Mouse (Mus musculus) lung, embryonic 15.5 days (tissue): ENCODE results near the gene Egln2. TPM values are rescaled to one million over a fixed set of nuclear protein-coding genes. Genes with fewer than 3 reads are reported as not detected.
A peak's percentile ranks its signal among the peaks of the same experiment; 100 is the strongest.

ENCODE experiments used
- ATAC-seq: fragments of 200-750 bp; cut with Nextera tagmentation; 2 replicates; pipeline ENCODE4 v1.8.0; 2017; ENCODE audit warnings: moderate number of reproducible peaks, borderline replicate concordance; ENCODE audit not compliant: low FRiP score, low TSS enrichment; ENCODE audit errors: extremely low read depth
- H3K27ac ChIP-seq: fragments of 300-500 bp; sonication (generic); 2 replicates; pipeline ENCODE4 v1.5.1; 2015; ENCODE audit warnings: moderate library complexity, mild to moderate bottlenecking, inconsistent platforms
- H3K27me3 ChIP-seq: fragments of 300-500 bp; sonication (generic); 2 replicates; pipeline ENCODE4 v1.6.1; 2015; ENCODE audit warnings: inconsistent platforms
- H3K36me3 ChIP-seq: fragments of 300-500 bp; sonication (generic); 2 replicates; pipeline ENCODE4 v1.6.1; 2015; ENCODE audit warnings: inconsistent platforms
- H3K4me1 ChIP-seq: fragments of 300-500 bp; sonication (generic); 2 replicates; pipeline ENCODE4 v1.6.1; 2015; ENCODE audit warnings: inconsistent platforms
- H3K4me2 ChIP-seq: fragments of 300-500 bp; sonication (generic); 2 replicates; pipeline ENCODE4 v1.6.1; 2015; ENCODE audit warnings: inconsistent platforms, mild to moderate bottlenecking, moderate library complexity
- H3K4me3 ChIP-seq: fragments of 300-500 bp; sonication (generic); 2 replicates; pipeline ENCODE4 v1.5.1; 2015; ENCODE audit warnings: mild to moderate bottlenecking, inconsistent platforms
- H3K9ac ChIP-seq: fragments of 300-500 bp; sonication (generic); 2 replicates; pipeline ENCODE4 v1.6.1; 2015; ENCODE audit warnings: inconsistent platforms
- H3K9me3 ChIP-seq: fragments of 300-500 bp; sonication (generic); 2 replicates; pipeline ENCODE4 v1.6.1; 2016; ENCODE audit warnings: inconsistent platforms
- WGBS: fragments of 180-500 bp; shearing (Covaris S2); methylation state at CpG from one replicate; pipeline ENCODE4 v1.1.7; 2015; 5-methylcytosine and 5-hydroxymethylcytosine counted together
- polyA plus RNA-seq: library from polyadenylated mRNA; unstranded; fragments of >200 nt; fragmentation: Nextera tagmentation; extraction: Ambion mirVana; gene quantifications from 2 replicates; pipeline ENCODE4 v1.2.1, GENCODE M21; 2015

Gene Egln2
- polyA plus RNA-seq, 1 experiment from 2014 or later = 82.3 TPM

- no peak overlapping the region for H3K27ac ChIP-seq
- peaks cover 34% of the 10 kb centered on the region for H3K36me3 ChIP-seq
- 86% methylated on average over 5 of the region's 5 CpGs for WGBS
- no peak overlapping the region for H3K9ac ChIP-seq
- H3K4me3 ChIP-seq = no peak overlapping the region
- ATAC-seq = no peak
- no peaks in the 10 kb centered on the region for H3K9me3 ChIP-seq
- H3K27me3 ChIP-seq = no peaks in the 10 kb centered on the region
- peaks cover 28% of the 10 kb centered on the region for H3K4me1 ChIP-seq
- H3K4me2 ChIP-seq = no peak overlapping the region
Observed at GRCm38 (mm10) chr7:27168371-27168770, 1.8 kb upstream of the Egln2 start.

- peaks cover 34% of the 10 kb centered on the region; the same call in 1 of the 2 replicates for H3K36me3 ChIP-seq
- no peaks in the 10 kb centered on the region for H3K27me3 ChIP-seq
Observed at GRCm38 (mm10) chr7:27167475-27168094, 983 bp upstream of the Egln2 start.

GRCm38 (mm10) chr7:27166229-27166613 is 381 bp downstream of the Egln2 start:
- peak; percentile 82 for ATAC-seq
- peaks cover 49% of the 10 kb centered on the region for H3K4me1 ChIP-seq

More at GRCm38 (mm10) chr7:27167475-27168094, 983 bp upstream of the Egln2 start:
- H3K9ac ChIP-seq = peak overlapping the region; percentile 82; the same call in 1 of the 2 replicates
- H3K9me3 ChIP-seq = no peaks in the 10 kb centered on the region
- H3K27ac ChIP-seq = peak overlapping the region; percentile 99
- peak overlapping the region; percentile 60 for H3K4me3 ChIP-seq
- H3K4me2 ChIP-seq = peak overlapping the region; percentile 85
- no peak for ATAC-seq
- 74% methylated on average over 11 of the region's 11 CpGs for WGBS
- H3K4me1 ChIP-seq = peaks cover 36% of the 10 kb centered on the region

GRCm38 (mm10) chr7:27165696-27166095 is 906 bp downstream of the Egln2 start:
- H3K27ac ChIP-seq = peak overlapping the region; percentile 99
- H3K27me3 ChIP-seq = no peaks in the 10 kb centered on the region
- ATAC-seq = no peak
- peaks cover 54% of the 10 kb centered on the region for H3K4me1 ChIP-seq
- 0 out of 2 replicates have a peak, but pooled peaks cover 25% of the 10 kb centered on the region for H3K36me3 ChIP-seq
- peak overlapping the region; percentile 60 for H3K4me3 ChIP-seq
- H3K9me3 ChIP-seq = no peaks in the 10 kb centered on the region
- peak overlapping the region; percentile 82 for H3K9ac ChIP-seq
- WGBS = 2% methylated on average over 8 of the region's 8 CpGs
- peak overlapping the region; percentile 85 for H3K4me2 ChIP-seq

More at GRCm38 (mm10) chr7:27166229-27166613, 381 bp downstream of the Egln2 start:
- peak overlapping the region; percentile 99 for H3K27ac ChIP-seq
- no peaks in the 10 kb centered on the region for H3K9me3 ChIP-seq
- 0% methylated on average over 37 of the region's 43 CpGs for WGBS
- H3K9ac ChIP-seq = peak overlapping the region; percentile 82
- peaks cover 23% of the 10 kb centered on the region; the same call in 1 of the 2 replicates for H3K36me3 ChIP-seq
- H3K27me3 ChIP-seq = no peaks in the 10 kb centered on the region
- H3K4me3 ChIP-seq = peak overlapping the region; percentile 60
- peak overlapping the region; percentile 85 for H3K4me2 ChIP-seq

DNA sequence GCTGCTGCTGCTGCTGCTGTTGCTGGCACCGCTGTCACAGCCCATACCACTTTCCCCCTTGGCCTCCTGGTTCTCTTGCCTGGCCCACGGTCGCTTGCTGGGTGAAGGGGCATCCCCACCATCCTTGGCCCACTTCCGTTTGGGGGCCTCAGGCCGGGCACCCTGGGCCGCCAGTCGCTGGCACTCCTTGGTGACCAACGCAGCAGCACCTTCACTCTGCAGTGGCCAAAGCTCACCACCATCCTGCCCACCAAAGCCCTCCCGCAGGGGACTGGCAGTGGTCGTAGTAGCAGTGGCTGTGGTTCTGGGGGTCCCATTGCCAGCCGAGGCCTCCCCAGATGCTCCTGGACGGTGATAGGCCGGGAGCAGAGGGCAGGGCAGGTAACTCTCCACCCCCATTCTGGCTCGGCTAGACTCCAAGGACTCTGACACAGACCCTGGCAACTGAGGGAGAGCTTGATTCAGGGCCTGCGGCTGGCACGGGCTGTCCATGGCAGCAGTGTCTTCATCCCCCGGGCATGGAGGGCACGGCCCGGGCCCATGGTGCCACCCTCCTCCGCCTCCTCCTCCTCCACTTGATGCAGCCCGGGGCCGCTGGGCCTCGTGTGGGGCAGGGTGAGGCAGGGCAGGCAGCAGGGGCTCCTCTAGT is 1.5 kb downstream of the Egln2 start:
- 63% methylated on average over 23 of the region's 23 CpGs for WGBS
- Histone ChIP-seq H3K36me3 (0 out of 2 replicates have a peak, but pooled peaks cover 28% of the 10 kb centered on the region), H3K9ac (peak overlapping the region; percentile 82), H3K4me1 (peaks cover 59% of the 10 kb centered on the region), H3K27ac (0 out of 2 replicates have a peak overlapping the region, but pooled peaks have one; percentile 37), H3K4me3 (peak overlapping the region; percentile 60), H3K27me3 (no peaks in the 10 kb centered on the region), H3K9me3 (no peaks in the 10 kb centered on the region), H3K4me2 (peak overlapping the region; percentile 85)
- no peak for ATAC-seq

DNA sequence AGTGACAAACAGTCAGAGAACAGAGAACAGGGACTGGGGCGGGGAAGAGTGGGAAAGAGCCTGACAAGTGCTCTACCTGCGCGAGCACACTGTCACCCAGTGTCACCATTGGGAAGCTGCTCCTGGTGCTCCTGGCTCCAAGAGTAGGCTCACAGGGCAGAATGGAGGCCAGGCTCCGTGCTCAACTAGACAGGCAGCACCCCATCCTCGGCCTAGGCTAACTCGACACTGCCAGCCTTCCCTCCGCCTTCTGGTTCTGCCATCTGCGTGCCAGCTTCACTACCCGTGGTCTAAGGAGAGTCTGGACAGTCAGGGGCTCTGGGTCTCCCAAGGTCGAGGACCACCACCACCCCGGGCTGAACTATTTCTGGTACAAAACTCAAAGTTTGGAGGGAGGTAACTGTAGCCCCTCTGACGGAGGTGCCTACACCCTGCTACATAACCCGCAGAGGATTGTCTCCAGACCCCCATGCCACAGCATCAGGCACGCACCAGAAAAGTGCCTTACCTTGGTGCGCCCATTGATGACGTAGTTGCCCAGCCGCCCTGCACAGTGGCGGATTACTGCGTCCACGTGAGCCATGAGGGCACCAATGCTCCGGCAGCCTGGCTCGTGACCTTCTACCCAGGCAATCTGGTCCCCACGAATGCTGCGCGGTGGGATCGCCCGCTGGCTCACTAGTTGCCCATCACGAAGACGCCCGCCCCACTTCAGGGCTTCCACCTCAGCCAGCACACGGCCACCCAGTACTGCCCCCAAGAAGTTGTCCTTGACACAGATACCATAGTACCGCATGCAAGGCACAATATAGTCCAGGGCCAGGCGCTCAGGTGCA is 2.3 kb downstream of the Egln2 start:
- H3K4me1 ChIP-seq = peaks cover 62% of the 10 kb centered on the region
- H3K36me3 ChIP-seq = peaks cover 32% of the 10 kb centered on the region
- no peaks in the 10 kb centered on the region for H3K27me3 ChIP-seq
- H3K27ac ChIP-seq = 0 out of 2 replicates have a peak overlapping the region, but pooled peaks have one; percentile 37
- H3K9me3 ChIP-seq = no peaks in the 10 kb centered on the region
- WGBS = 79% methylated on average over 33 of the region's 33 CpGs
- peak overlapping the region; percentile 85 for H3K4me2 ChIP-seq
- peak overlapping the region; percentile 82 for H3K9ac ChIP-seq
- ATAC-seq = no peak
- peak overlapping the region; percentile 60 for H3K4me3 ChIP-seq

- no peak for ATAC-seq
- no peaks in the 10 kb centered on the region for H3K27me3 ChIP-seq
- H3K36me3 ChIP-seq = peaks cover 41% of the 10 kb centered on the region
- H3K27ac ChIP-seq = peak overlapping the region; percentile 42; the same call in 1 of the 2 replicates
- H3K4me2 ChIP-seq = peak overlapping the region; percentile 85
- peak overlapping the region; percentile 60 for H3K4me3 ChIP-seq
- WGBS = 64% methylated on average over 5 of the region's 5 CpGs
- peaks cover 62% of the 10 kb centered on the region for H3K4me1 ChIP-seq
- H3K9me3 ChIP-seq = no peaks in the 10 kb centered on the region
- H3K9ac ChIP-seq = 0 out of 2 replicates have a peak overlapping the region, but pooled peaks have one; percentile 82
Observed at GRCm38 (mm10) chr7:27163450-27163805, 3.2 kb downstream of the Egln2 start.

GRCm38 (mm10) chr7:27162780-27163449 is 3.7 kb downstream of the Egln2 start:
- H3K27me3 ChIP-seq = no peaks in the 10 kb centered on the region
- peak overlapping the region; percentile 41 for H3K9ac ChIP-seq
- peak overlapping the region; percentile 60; the same call in 1 of the 2 replicates for H3K4me3 ChIP-seq
- 67% methylated on average over 5 of the region's 5 CpGs for WGBS
- H3K4me1 ChIP-seq = peaks cover 62% of the 10 kb centered on the region
- peak overlapping the region; percentile 42; the same call in 1 of the 2 replicates for H3K27ac ChIP-seq
- no peaks in the 10 kb centered on the region for H3K9me3 ChIP-seq
- peak overlapping the region; percentile 85 for H3K4me2 ChIP-seq
- H3K36me3 ChIP-seq = peaks cover 47% of the 10 kb centered on the region
- ATAC-seq = no peak

DNA sequence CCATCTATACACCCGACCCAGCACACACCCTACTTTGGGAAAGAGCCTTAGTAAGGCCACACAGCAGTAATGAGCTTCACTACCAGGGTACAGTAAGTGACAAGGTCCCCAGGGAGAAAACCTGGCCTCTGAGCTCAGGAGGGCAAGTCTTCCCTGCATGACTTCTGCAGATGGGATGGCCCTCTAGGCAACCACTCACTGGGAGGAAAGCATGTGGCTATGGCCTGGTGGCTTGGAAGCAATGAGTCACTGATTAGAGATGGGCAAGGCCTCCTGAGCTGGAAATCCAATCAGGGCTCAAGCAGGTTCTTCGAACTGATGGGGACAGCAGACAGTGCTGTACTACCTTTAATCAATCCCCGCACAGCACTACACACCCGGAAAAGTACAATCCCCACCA is 4.9 kb downstream of the Egln2 start:
- 87% methylated on average over 4 of the region's 4 CpGs for WGBS
- H3K27me3 ChIP-seq = no peaks in the 10 kb centered on the region
- no peak overlapping the region for H3K4me2 ChIP-seq
- no peak for ATAC-seq
- no peak overlapping the region for H3K4me3 ChIP-seq
- H3K9ac ChIP-seq = no peak overlapping the region
- no peak overlapping the region for H3K27ac ChIP-seq
- no peaks in the 10 kb centered on the region for H3K9me3 ChIP-seq
- peaks cover 55% of the 10 kb centered on the region for H3K36me3 ChIP-seq
- peaks cover 56% of the 10 kb centered on the region for H3K4me1 ChIP-seq

- H3K9me3 ChIP-seq = no peaks in the 10 kb centered on the region
- H3K4me1 ChIP-seq = peaks cover 56% of the 10 kb centered on the region
- H3K9ac ChIP-seq = no peak overlapping the region
- H3K27me3 ChIP-seq = no peaks in the 10 kb centered on the region
- no peak overlapping the region for H3K27ac ChIP-seq
- ATAC-seq = no peak
- peaks cover 55% of the 10 kb centered on the region for H3K36me3 ChIP-seq
- H3K4me3 ChIP-seq = no peak overlapping the region
- 77% methylated on average over 3 of the region's 3 CpGs for WGBS
- no peak overlapping the region for H3K4me2 ChIP-seq
Observed at GRCm38 (mm10) chr7:27160921-27161320, 5.7 kb downstream of the Egln2 start.

DNA sequence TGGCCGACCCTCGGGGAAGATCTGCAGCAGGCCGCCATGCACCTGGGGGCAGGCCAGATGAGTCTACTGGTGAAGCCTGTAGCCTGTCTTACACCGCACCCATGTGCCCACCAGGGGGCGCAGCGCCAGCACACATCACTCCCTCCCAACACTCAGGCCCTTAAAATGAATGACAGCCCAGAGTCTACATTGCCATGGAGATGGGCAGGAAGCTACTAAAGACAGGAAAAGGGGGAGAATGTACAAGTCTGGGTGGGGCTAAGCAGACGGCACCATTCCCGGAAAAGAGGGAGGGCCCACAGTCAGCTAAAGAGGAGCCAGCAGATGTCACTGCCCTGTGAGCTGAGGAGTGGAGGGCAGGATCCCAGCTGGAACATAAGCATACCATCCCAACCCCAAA is 6.7 kb downstream of the Egln2 start:
- 12% methylated on average over 8 of the region's 8 CpGs for WGBS
- H3K4me2 ChIP-seq = no peak overlapping the region

More for the DNA sequence above, 6.7 kb downstream of the Egln2 start:
- Histone ChIP-seq H3K36me3 (peaks cover 50% of the 10 kb centered on the region), H3K27ac (peak overlapping the region; percentile 45; the same call in 1 of the 2 replicates), H3K27me3 (no peaks in the 10 kb centered on the region), H3K9me3 (no peaks in the 10 kb centered on the region), H3K4me1 (peaks cover 49% of the 10 kb centered on the region), H3K4me3 (no peak overlapping the region), H3K9ac (no peak overlapping the region)
- ATAC-seq = peak; percentile 86
